In genomic region chr1:74808078-74808477, GRCm38 (mm10) we compare ENCODE assay signal across 8 mouse cellular contexts. TPM values are rescaled to one million over a fixed set of nuclear protein-coding genes. Genes with fewer than 3 reads are reported as not detected.
DNase-seq lines count a peak whose midpoint lies in the region; ATAC-seq and TF ChIP-seq lines count a peak whose summit lies in the region.

No protein-coding gene starts in this region.

- peak overlapping the region; percentile 35; the same call in 1 of the 2 replicates for H3K9ac ChIP-seq in hindbrain, postnatal 0 days (replicated peaks; ENCODE audit: low read length)

- H3K36me3 ChIP-seq in hindbrain, postnatal 0 days (ENCODE audit: insufficient read depth, low read length), result no peaks in the 10 kb centered on the region

- H3K9me3 ChIP-seq in hindbrain, postnatal 0 days (ENCODE audit: low read length), result no peaks in the 10 kb centered on the region

- H3K27ac ChIP-seq in gastrocnemius, adult 2 months, result 0 out of 2 replicates have a peak overlapping the region, but pooled peaks have one; percentile 28
- H3K27ac ChIP-seq in hindbrain, postnatal 0 days, result 0 out of 2 replicates have a peak overlapping the region, but pooled peaks have one; percentile 32
- no peak overlapping the region; the same call in 1 of the 2 replicates for H3K27ac ChIP-seq in left cerebral cortex, adult 2 months

- peak; percentile 82 for ATAC-seq in hindbrain, postnatal 0 days
- ATAC-seq in megakaryocyte progenitor cell, adult 5-6 weeks (replicated peaks; ENCODE audit: poor library complexity), result peak; percentile 90

- peaks cover 16% of the 10 kb centered on the region; the same call in 1 of the 2 replicates for H3K27me3 ChIP-seq in hindbrain, postnatal 0 days (ENCODE audit: insufficient read depth, low read length)

- H3K4me1 ChIP-seq in hindbrain, postnatal 0 days (ENCODE audit: insufficient read depth, low read length), result peaks cover 14% of the 10 kb centered on the region; the same call in 1 of the 2 replicates

- TF ChIP-seq CTCF in gastrocnemius, adult 2 months (IDR thresholded peaks at IDR 0.05), result peak; percentile 95
- peak; percentile 95 for TF ChIP-seq CTCF in hindbrain, postnatal 0 days (IDR thresholded peaks at IDR 0.05; ENCODE audit: low read depth)
- TF ChIP-seq CTCF in left cerebral cortex, adult 2 months (IDR thresholded peaks at IDR 0.05), result peak; percentile 91

- DNase-seq in R1 (ENCODE audit: low read depth, low spot score), result peak; percentile 97
- DNase-seq in cerebellum, postnatal 36 days, result peak; percentile 76 to 81
- peak; percentile 91 for DNase-seq in gastrocnemius, adult 2 months
- DNase-seq in hindbrain, postnatal 0 days (ENCODE audit: low spot score), result peak; percentile 96
- peak; percentile 90 to 93 for DNase-seq in left cerebral cortex, adult 2 months (ENCODE audit: extremely low spot score in 1 of 2, low spot score in 2 of 2)
- DNase-seq in right cerebral cortex, postnatal 10 days (ENCODE audit: low spot score in 2 of 2), result peak; percentile 92 to 93
- peak; percentile 91 for DNase-seq in urinary bladder, postnatal 14 days (ENCODE audit: low spot score)

- peak overlapping the region; percentile 63 for H3K4me2 ChIP-seq in hindbrain, postnatal 0 days (ENCODE audit: low read depth, low read length)

- peak overlapping the region; percentile 33 for H3K4me3 ChIP-seq in gastrocnemius, adult 2 months
- H3K4me3 ChIP-seq in hindbrain, postnatal 0 days (ENCODE audit: low read length), result peak overlapping the region; percentile 35
- H3K4me3 ChIP-seq in left cerebral cortex, adult 2 months, result no peak overlapping the region

- intact Hi-C loops in gastrocnemius, adult 2 months (cut with DNase I), result loop anchor here (1.0 kb wide), 1 partner anchor 21 kb away; no protein-coding TSS in a partner anchor
- intact Hi-C loops in left cerebral cortex, adult 2 months (cut with DNase I), result loop anchor here (1.0 kb wide), 2 partner anchors 20 to 45 kb away; no protein-coding TSS in a partner anchor

- under 1% methylated on average over 16 of the region's 16 CpGs for WGBS in hindbrain, postnatal 0 days

RNA-seq across cellular contexts. Expression of gene Wnt10a, which starts 16.8 kb away (rescaled TPM):
- under 1 TPM in 1 of 2 experiments, not detected in 1; 0.39 TPM for total RNA-seq in gastrocnemius, adult 2 months (2021)
- total RNA-seq in hindbrain, postnatal 0 days (2014; rRNA removed), result 1.8 and 2.7 TPM in 2 replicates
- 0.48 and 0.68 TPM in 2 replicates for polyA plus RNA-seq in hindbrain, postnatal 0 days (2015; fragmentation: Nextera tagmentation; extraction: Ambion mirVana)
- total RNA-seq in left cerebral cortex, adult 2 months (2021), result 10 to 100 TPM; 15.0 to 18.2 TPM
- not detected in 2 replicates for total RNA-seq in megakaryocyte progenitor cell, adult 5-6 weeks (2015)
- not detected in 2 replicates for total RNA-seq in megakaryocyte progenitor cell, adult 5-6 weeks (2017)

RNA-seq across cellular contexts. Expression of gene Wnt6, which starts 36.4 kb away (rescaled TPM):
- under 1 TPM; 0.39 to 0.77 TPM for total RNA-seq in gastrocnemius, adult 2 months (2021)
- total RNA-seq in hindbrain, postnatal 0 days (2014; rRNA removed), result 5.9 and 11.2 TPM in 2 replicates
- 6.7 and 7.4 TPM in 2 replicates for polyA plus RNA-seq in hindbrain, postnatal 0 days (2015; fragmentation: Nextera tagmentation; extraction: Ambion mirVana)
- 1 to 10 TPM; 2.1 to 4.7 TPM for total RNA-seq in left cerebral cortex, adult 2 months (2021)
- total RNA-seq in megakaryocyte progenitor cell, adult 5-6 weeks (2015), result 0.07 and 0.17 TPM in 2 replicates
- 0.74 TPM in 1 of 2 replicates, not detected in the other for total RNA-seq in megakaryocyte progenitor cell, adult 5-6 weeks (2017)

RNA-seq across cellular contexts. Expression of gene Cdk5r2, which starts 46.7 kb away (rescaled TPM):
- not detected for total RNA-seq in gastrocnemius, adult 2 months (2021)
- 59.2 and 75.3 TPM in 2 replicates for total RNA-seq in hindbrain, postnatal 0 days (2014; rRNA removed)
- polyA plus RNA-seq in hindbrain, postnatal 0 days (2015; fragmentation: Nextera tagmentation; extraction: Ambion mirVana), result 12.3 and 13.6 TPM in 2 replicates
- total RNA-seq in left cerebral cortex, adult 2 months (2021), result 100 to 1,000 TPM; 365 to 389 TPM
- total RNA-seq in megakaryocyte progenitor cell, adult 5-6 weeks (2015), result not detected in 2 replicates
- not detected in 2 replicates for total RNA-seq in megakaryocyte progenitor cell, adult 5-6 weeks (2017)

RNA-seq across cellular contexts. Expression of gene Prkag3, which starts 59.1 kb away (rescaled TPM):
- 100 to 1,000 TPM in 1 of 2 experiments, 10 to 100 TPM in 1; 61.6 to 111 TPM for total RNA-seq in gastrocnemius, adult 2 months (2021)
- not detected in 2 replicates for total RNA-seq in hindbrain, postnatal 0 days (2014; rRNA removed)
- not detected in 2 replicates for polyA plus RNA-seq in hindbrain, postnatal 0 days (2015; fragmentation: Nextera tagmentation; extraction: Ambion mirVana)
- total RNA-seq in left cerebral cortex, adult 2 months (2021), result not detected
- not detected in 2 replicates for total RNA-seq in megakaryocyte progenitor cell, adult 5-6 weeks (2015)
- not detected in 2 replicates for total RNA-seq in megakaryocyte progenitor cell, adult 5-6 weeks (2017)

Comparison
In these comparisons a context has a peak if more than half of its experiments do, and no peak if none do; other contexts are left out.
1. RNA of gene Cdk5r2, which starts 46.7 kb away (total RNA-seq): 365 to 389 TPM in left cerebral cortex, adult 2 months and 59.2 to 75.3 TPM in hindbrain, postnatal 0 days; not detected in gastrocnemius, adult 2 months and not detected in megakaryocyte progenitor cell, adult 5-6 weeks; every median in the first group is over 10 times any median in the second.
2. Peak in every context shown above with its lines, with median percentiles within 50 percentile points of each other: DNase-seq and CTCF ChIP-seq.